Comparison of ENCODE assay signal across 9 mouse cellular contexts in genomic region chr6:72711508-72712081, GRCm38 (mm10).
DNase-seq lines count a peak whose midpoint lies in the region; ATAC-seq and TF ChIP-seq lines count a peak whose summit lies in the region.
"Had no signal": no experiment of that assay in that cellular context is flagged by ENCODE, and none has a peak within 500 bp of the region (broad histone marks: within the 10 kb centered on the region; RNA-seq: fewer than 3 reads in every experiment).

No protein-coding gene starts in this region.

- TF ChIP-seq POLR2A in brain, embryonic 14.5 days (IDR thresholded peaks at IDR 0.05; ENCODE audit: borderline replicate concordance, extremely low read depth, insufficient read depth, insufficient read length, poor library complexity, severe bottlenecking), result no peak
- no peak for TF ChIP-seq POLR2A in limb, embryonic 14.5 days (IDR thresholded peaks at IDR 0.05; ENCODE audit: borderline replicate concordance, extremely low read depth, insufficient read depth, insufficient read length)

- no peak overlapping the region for H3K4me3 ChIP-seq in hindbrain, embryonic 12.5 days
- H3K4me3 ChIP-seq in limb, embryonic 14.5 days (replicated peaks; ENCODE audit: low read length), result no peak overlapping the region
- no peak overlapping the region for H3K4me3 ChIP-seq in stomach, embryonic 15.5 days (replicated peaks)
- H3K4me3 ChIP-seq: liver, embryonic 15.5 days had no signal

- H3K27me3 ChIP-seq in hindbrain, embryonic 12.5 days, result peaks cover 3% of the 10 kb centered on the region; the same call in 1 of the 2 replicates
- no peaks in the 10 kb centered on the region for H3K27me3 ChIP-seq in limb, embryonic 14.5 days (ENCODE audit: control insufficient read depth, insufficient read depth, low read length)
- no peaks in the 10 kb centered on the region for H3K27me3 ChIP-seq in stomach, embryonic 15.5 days (replicated peaks)
- H3K27me3 ChIP-seq: liver, embryonic 15.5 days had no signal

- ATAC-seq in hindbrain, embryonic 12.5 days (ENCODE audit: low FRiP score), result peak; percentile 85
- peak; percentile 92 for ATAC-seq in limb, embryonic 14.5 days (ENCODE audit: low FRiP score, low read depth)
- ATAC-seq in stomach, embryonic 15.5 days (ENCODE audit: insufficient read depth, low FRiP score, low read depth), result peak; percentile 79

- H3K36me3 ChIP-seq in hindbrain, embryonic 12.5 days, result no peaks in the 10 kb centered on the region
- H3K36me3 ChIP-seq in limb, embryonic 14.5 days (ENCODE audit: control insufficient read depth, insufficient read depth, low read length), result no peaks in the 10 kb centered on the region
- H3K36me3 ChIP-seq in stomach, embryonic 15.5 days, result no peaks in the 10 kb centered on the region
- H3K36me3 ChIP-seq: liver, embryonic 15.5 days had no signal

- DNase-seq in Muller cell, postnatal 12 days (ENCODE audit: inconsistent ontology term), result peak; percentile 97
- DNase-seq in brain, embryonic 14.5 days (ENCODE audit: low read depth), result peak; percentile 96
- peak; percentile 94 for DNase-seq in limb, embryonic 14.5 days (ENCODE audit: low spot score)
- DNase-seq in MN1 (ENCODE audit: low spot score), result no peak
- no peak for DNase-seq in thymus, postnatal 4 days
- DNase-seq in ovary, postnatal 36 days (ENCODE audit: low spot score), result no peak

- no peak overlapping the region for H3K4me2 ChIP-seq in hindbrain, embryonic 12.5 days (replicated peaks)
- peak overlapping the region; percentile 8; the same call in 1 of the 2 replicates for H3K4me2 ChIP-seq in limb, embryonic 14.5 days (replicated peaks; ENCODE audit: low read depth, low read length, severe bottlenecking)
- peak overlapping the region; percentile 20; the same call in 1 of the 2 replicates for H3K4me2 ChIP-seq in stomach, embryonic 15.5 days
- H3K4me2 ChIP-seq: liver, embryonic 15.5 days had no signal

- no peak for TF ChIP-seq CTCF in brain, embryonic 14.5 days (IDR thresholded peaks at IDR 0.05; ENCODE audit: borderline replicate concordance, extremely low read depth, insufficient read depth, insufficient read length)

- H3K9ac ChIP-seq in hindbrain, embryonic 12.5 days, result no peak overlapping the region
- H3K9ac ChIP-seq in limb, embryonic 14.5 days (ENCODE audit: low read depth, low read length, severe bottlenecking), result no peak overlapping the region
- H3K9ac ChIP-seq in stomach, embryonic 15.5 days, result no peak overlapping the region
- H3K9ac ChIP-seq: liver, embryonic 15.5 days had no signal

- H3K27ac ChIP-seq in hindbrain, embryonic 12.5 days, result peak overlapping the region; percentile 73
- H3K27ac ChIP-seq in limb, embryonic 14.5 days (replicated peaks; ENCODE audit: low read depth, low read length), result peak overlapping the region; percentile 91
- H3K27ac ChIP-seq in stomach, embryonic 15.5 days, result peak overlapping the region; percentile 86
- H3K27ac ChIP-seq: liver, embryonic 15.5 days had no signal

- H3K9me3 ChIP-seq in hindbrain, embryonic 12.5 days (replicated peaks), result no peaks in the 10 kb centered on the region
- H3K9me3 ChIP-seq in limb, embryonic 14.5 days (ENCODE audit: control insufficient read depth, low read length), result no peaks in the 10 kb centered on the region
- no peaks in the 10 kb centered on the region for H3K9me3 ChIP-seq in stomach, embryonic 15.5 days
- H3K9me3 ChIP-seq: liver, embryonic 15.5 days had no signal

- WGBS in hindbrain, embryonic 12.5 days, result 6% methylated on average over 8 of the region's 8 CpGs
- WGBS in limb, embryonic 14.5 days, result 4% methylated on average over 8 of the region's 8 CpGs
- WGBS in stomach, embryonic 15.5 days, result 13% methylated on average over 8 of the region's 8 CpGs

- H3K4me1 ChIP-seq in hindbrain, embryonic 12.5 days, result peaks cover 51% of the 10 kb centered on the region
- peaks cover 68% of the 10 kb centered on the region for H3K4me1 ChIP-seq in limb, embryonic 14.5 days (ENCODE audit: control insufficient read depth, insufficient read depth, low read length)
- H3K4me1 ChIP-seq in stomach, embryonic 15.5 days, result peaks cover 29% of the 10 kb centered on the region

Comparison
In these comparisons a context has a peak if more than half of its experiments do, and no peak if none do; other contexts are left out.
1. DNase-seq: peak in Muller cell, postnatal 12 days (single experiment), brain, embryonic 14.5 days (single experiment) and limb, embryonic 14.5 days (single experiment); none in MN1 (single experiment), thymus, postnatal 4 days (single experiment) and ovary, postnatal 36 days (single experiment).
2. Peak in every context shown above with its lines, with median percentiles within 50 percentile points of each other: ATAC-seq and H3K27ac ChIP-seq.